Mouse (Mus musculus): ENCODE measurements around the gene Capza1. TPM values are rescaled to one million over a fixed set of nuclear protein-coding genes. Genes with fewer than 3 reads are reported as not detected.
"Not testable (repeated sequence)": the region's sequence is repeated elsewhere in the genome, so short reads cannot be mapped to it uniquely, and the experiment has no call there.

Gene Capza1
- 26.2 and 29.0 TPM in 2 replicates for polyA plus RNA-seq (2012; rRNA removed)

DNA sequence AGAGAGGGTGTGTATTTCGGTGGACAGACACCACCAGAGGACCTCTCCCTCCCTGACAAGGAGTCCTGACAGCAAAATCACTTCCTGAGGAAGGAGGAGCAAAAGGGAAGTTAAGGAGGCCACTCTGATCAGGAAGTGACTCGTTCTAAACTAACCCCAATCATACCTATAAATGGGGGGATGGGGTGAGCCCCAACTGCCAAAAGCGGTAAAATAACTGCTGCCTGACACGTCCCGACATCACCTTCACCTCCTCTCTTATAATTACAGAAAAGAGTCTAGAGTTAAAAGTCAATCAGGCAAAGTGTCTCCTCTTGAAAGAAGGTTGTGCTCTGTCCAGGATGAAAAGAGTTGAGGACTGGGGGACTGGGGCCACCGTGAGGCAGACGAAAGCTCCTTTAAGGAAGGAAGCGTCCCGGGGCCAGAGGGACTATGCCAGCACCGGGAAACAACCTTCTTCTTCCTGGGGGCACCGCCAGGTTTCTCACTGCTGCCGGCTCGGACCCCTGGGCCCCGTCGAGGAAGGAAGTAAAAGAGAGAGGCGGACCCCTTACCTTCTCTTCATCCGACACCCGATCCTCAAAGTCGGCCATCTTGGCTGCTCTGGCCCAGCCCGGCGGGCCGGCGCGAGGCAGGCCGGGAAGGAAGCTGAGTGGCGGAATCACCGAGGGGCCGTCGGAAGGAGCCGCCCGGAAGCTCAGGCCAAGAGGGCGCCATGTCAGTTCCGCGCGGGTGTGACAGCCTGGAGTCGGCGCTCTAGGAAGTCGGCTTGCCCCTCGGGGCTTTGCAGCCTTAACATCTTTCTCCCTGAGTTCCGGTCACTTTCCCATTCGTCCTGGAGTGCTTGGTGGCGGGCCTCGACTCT lies at the start of gene Capza1, which contains the start of gene St7l:
Gene Capza1 (minus strand): TSS at position 720 of the 865 bp plus-strand sequence.
Gene St7l (plus strand): TSS at position 220 of the 865 bp plus-strand sequence.
- no peak for DNase-seq (ENCODE audit: low read depth)

DNA sequence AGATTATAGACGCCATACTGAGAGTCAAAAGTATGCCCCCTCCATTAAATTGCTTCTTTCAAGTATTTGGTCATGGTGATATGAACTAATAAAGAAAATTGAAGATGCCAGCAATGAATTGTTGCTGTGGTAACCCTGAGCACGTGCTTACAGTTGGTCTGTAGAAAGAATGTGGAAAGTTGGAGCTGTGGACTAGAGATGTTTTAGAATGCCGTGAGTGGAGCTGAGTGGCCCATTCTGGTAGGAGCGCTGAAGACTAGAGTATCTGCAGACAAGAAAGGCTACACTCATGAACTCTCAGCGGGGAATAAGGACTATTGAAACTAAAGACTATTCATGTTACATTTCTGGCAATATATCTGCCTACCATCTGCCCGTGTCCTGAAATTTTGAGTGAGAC lies 44.9 kb upstream of the Capza1 start:
- no peak for DNase-seq (ENCODE audit: low read depth)

DNA sequence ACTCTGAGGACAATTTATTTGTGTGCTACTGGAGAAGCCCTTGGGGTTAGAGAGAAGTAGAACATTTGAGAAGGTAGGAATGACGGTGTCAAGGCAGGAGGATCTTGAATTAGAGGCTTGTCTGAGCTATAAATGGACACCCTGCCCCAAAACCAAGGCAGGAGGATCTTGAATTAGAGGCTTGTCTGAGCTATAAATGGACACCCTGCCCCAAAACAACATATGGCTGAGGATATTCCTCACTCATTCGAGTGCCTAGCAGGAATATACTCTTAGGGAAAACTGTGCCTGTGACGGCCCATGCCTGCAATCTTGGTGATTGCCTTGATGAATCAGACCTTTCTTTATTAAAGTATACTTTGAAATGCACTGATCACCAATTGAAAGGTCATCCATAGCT lies 41.7 kb upstream of the Capza1 start:
- DNase-seq (ENCODE audit: low read depth) = no peak

DNA sequence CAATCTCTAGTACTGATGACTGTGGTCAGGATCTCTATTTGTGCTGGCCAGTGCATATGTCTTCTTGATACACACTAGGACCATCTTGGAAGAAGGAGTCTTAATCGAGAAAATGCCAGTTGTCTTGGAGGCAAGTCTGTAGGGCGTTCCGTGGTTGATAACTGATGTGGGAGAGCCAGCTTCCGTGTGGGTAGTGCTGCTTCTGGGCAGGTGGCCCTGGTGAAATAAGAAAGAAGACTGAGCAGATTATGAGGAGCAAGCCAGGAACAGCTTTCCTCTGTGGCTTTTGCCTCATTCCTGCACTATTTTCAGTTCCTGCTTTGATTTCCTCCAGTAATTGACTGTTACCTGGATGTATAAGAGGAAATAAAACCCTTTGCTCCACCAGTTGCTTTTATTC lies 41.1 kb upstream of the Capza1 start:
- DNase-seq (ENCODE audit: low read depth) = no peak

DNA sequence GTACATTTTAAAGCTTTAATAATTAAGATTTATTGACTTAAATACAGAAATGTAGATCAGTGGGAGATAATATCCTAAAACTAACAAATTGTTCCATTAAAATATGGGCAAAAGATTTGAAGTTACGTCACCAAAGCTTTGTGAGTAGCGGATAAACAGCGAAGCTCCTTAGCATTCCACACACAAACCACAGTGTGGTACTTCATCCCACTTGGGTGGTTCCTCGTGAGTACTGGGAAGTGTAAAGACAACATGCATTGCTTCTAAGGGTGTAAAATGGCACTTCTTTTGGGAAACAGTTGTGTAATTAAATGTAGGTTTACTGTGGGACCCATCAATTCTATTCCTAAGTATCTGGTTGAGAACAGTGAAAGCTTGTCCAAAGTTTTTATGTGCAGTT lies 36.8 kb upstream of the Capza1 start:
- DNase-seq (ENCODE audit: low read depth) = no peak

DNA sequence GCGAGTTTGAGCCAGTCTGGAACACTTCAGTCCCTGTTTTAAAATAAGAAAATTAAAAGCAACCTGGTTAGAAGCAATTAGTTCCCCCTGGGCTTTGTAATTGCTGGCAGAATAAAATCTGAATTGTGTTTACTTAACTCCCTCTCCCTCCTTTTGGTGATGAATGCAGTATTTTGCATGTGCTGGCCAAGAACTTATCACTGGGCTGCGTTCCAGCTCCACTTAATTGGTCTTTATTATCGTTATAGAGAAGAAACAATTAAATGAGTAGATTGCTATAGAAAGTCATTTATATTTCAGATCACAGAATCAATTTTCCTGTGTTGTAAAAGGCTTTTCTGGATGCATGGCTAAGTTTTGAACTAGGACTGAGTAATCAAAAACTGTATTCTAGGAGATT lies 31.8 kb upstream of the Capza1 start:
- DNase-seq (ENCODE audit: low read depth) = no peak

DNA sequence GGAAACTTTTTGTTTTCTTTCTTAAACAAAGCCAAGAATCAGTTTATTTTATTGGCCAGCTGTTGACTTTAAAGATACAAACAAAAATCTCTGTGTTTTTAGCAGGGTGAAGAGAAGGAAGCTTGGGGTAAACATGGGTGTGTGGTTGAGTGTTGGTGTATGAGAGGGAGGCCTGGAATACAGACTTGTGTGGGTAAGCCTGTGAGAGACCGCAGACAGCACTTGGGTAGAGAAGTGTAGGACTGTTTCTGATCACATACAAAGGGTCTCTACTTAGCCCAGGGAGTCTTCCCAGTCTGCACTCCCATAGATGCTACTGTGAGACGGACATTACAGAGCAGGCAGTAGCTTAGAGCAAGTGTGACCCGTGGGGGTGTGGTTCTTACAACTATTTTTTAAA lies 24.3 kb upstream of the Capza1 start:
- DNase-seq (ENCODE audit: low read depth) = no peak

DNA sequence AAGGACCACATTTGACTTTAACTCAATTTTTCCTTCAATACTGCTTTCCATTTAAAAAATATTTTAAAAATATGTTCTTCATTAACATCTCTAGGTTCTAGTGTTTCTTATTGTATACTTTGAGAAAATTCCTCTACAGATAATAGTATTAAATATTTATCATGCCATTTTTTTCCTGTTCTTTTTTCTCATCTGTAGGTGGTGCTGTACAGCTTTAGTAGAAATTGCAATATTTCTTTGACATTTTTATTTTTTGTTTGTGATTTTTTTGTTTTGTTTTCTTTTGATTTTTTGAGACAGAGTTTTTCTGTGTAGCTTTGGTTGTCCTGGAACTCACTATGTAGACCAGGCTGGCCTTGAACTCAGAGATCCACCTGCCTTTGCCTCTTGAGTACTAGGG lies 5.3 kb upstream of the Capza1 start:
- DNase-seq (ENCODE audit: low read depth) = no peak

DNA sequence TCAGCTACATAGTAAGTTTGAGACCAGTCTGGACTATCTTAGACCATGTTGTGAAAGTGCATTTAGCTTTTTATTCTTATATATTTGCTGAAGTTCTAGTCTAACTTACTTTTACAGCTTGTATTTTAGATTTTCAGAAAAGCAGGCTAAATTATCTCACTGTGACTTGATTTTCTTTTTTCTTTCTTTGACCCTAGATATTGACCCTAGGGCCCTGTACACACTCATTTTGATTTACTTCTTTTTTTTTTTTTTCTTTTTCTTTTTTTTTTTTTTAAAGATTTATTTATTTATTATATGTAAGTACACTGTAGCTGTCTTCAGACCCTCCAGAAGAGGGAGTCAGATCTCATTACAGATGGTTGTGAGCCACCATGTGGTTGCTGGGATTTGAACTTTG lies 2.4 kb upstream of the Capza1 start:
- not testable (repeated sequence) for DNase-seq (ENCODE audit: low read depth)

DNA sequence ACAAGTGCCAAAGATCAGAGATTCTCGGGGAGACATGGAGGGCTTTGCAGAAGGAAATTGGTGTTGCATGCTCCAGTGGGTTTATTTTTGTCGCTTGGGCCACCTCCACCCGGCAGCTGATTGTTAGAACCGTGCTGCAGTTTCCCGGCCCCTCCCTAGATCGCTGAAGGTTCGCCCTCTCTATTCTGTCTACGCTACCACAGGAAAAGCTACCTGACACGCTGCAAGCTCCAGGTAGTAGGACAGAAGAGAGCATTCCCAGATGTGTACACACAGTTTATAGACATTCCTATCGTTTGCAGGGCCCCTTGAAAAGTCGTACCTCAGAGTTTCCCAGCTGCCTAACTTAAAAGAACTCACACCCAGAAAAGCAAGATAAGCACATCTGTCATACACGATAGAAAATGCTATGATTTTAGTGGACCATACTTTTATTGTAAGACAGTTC lies 1.1 kb upstream of the Capza1 start:
- DNase-seq (ENCODE audit: low read depth) = no peak

DNA sequence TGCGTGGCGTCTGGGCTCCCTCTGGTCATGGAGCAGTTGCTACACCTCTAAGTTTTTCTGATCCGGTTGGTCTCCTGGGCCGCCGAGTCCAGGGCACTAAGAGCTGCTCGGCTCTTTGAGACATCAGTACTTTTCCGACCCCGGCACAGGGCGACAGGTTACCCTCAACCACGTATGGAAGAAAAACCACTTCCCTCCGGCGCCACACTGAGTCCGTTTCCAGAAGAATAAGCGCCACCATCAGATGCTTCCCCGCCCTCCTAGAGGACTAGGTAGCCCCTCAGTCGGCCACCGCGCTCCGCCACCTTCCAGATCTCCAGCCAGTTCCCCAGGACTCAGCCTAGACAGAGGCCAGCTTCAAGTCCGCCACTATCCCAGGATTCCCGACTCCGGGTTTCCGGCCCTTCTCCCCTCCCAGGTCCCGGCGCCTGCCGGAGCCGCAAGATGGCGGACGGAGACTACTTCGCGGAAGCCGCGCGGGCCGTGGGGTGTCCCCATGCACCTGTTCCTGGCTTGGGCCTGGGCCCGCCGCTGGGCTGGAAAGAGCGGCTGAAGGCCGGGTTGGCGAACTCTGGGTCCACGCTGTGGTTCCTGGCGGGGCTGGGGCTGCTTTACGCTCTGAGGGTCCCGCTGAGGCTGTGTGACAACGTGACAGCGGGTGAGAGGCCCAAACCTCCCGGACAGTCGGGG lies 491 bp upstream of the Capza1 start:
- DNase-seq (ENCODE audit: low read depth) = no peak

DNA sequence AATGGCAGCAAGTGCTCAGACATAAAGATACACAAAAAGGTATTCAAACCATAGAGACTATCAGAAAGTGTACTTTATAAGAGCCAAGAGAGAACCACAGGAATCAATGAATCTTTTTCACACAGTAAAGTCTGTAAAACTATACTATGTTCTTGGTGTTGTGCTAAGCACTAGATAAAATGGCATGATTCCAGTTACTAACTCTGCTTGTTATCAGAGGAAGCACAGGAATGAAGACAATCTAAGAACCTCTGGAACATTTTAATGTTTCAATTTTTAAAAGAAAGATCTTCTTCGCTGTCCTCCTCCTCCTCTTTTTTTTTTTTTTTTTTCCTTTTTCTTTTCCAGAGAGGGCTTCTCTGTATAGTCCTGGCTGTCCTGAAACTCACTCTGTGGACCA lies 5.7 kb downstream of the Capza1 start:
- DNase-seq (ENCODE audit: low read depth) = no peak

DNA sequence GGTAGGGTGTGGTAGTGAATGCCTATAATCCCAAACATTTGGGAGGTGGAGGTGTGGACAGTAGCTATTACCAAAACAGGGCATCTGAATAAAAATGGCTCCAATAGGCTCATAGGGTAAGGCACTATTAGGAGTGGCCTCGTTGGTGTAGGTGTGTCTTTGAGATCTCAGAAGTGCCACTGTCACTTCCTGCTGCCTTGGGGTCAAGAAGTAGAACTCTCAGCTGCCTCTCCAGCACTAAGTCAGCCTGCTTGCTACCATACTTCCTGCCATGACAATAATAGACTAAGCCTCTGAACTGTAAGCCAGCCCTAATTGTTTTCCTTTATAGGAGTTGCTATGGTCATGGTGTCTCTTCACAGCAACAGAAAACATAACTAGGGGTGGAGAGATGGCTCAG lies 8.2 kb downstream of the Capza1 start:
- no peak for DNase-seq (ENCODE audit: low read depth)

DNA sequence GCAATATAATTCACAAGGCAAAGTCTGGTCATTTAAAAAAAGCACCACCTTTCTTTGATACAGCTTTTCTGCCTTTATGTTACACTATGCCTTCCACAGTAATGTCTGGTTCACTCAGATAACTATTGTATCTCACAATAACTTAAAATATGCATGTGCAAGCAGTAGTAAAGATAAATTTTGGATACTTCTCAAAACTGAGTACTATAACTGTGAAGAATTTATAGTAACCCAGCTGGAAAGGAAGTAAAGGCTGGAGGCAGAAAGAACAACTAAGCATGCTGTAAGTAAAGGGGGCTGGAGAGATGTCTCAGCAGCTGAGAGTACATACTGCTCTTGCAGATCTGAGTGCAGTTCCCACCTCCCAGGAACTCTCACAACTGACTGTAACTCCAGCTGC lies 9.4 kb downstream of the Capza1 start:
- DNase-seq (ENCODE audit: low read depth) = no peak

DNA sequence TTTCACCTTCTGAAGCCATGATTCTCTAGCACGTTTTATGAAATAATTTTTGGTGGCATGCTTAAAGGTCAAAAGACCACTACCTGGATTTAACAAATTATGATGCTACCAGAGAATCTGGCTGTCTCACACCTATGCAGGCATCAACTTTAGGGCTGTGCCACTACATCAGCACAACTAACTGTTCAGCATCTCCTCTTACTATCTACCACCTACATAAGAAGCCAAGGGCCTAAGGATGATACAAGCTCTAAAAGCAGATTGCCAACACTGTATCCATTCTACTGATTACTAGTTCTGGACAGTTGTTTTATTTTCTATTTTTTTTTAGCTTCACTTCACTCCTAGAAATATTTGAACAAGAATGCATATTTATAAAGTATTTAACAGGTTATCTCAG lies 9.8 kb downstream of the Capza1 start:
- DNase-seq (ENCODE audit: low read depth) = no peak

DNA sequence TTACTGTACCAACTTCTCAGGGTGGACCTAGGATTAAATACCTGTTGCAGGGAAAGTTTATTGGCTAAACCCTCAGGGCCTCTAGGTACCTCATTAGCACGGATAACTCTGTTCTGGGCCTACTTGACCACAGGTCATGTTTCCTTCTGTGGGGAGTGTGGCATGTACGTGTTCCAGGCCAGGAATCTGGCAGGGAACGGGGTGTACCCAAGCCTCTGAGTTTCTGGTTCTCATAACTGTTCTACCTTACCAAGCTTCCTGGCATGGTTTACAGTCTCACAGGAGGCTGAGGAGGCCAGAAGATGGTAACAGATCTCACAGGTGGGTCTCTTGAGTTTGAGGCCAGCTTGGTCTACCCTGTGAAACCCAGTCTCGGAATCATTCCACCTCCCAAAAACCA lies 17.7 kb downstream of the Capza1 start:
- DNase-seq (ENCODE audit: low read depth) = no peak

DNA sequence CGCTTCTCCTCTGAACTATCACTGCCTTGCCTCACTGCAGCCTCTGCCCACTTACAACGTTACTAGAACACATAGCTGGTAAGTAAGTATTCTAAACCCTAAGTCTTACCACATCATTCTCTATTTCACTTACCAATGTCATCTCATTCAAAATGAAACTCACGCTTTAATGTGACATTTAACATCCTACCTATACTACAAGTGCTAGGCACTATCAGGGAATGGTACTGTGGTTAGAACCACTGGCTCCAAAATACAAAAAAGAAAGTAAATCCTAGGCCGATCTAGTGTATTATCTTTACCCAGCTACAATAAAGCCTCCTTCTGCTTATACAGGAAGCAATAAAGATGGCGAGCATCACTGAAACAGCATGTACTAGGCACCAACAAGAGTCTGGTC lies 23.3 kb downstream of the Capza1 start:
- DNase-seq (ENCODE audit: low read depth) = no peak

DNA sequence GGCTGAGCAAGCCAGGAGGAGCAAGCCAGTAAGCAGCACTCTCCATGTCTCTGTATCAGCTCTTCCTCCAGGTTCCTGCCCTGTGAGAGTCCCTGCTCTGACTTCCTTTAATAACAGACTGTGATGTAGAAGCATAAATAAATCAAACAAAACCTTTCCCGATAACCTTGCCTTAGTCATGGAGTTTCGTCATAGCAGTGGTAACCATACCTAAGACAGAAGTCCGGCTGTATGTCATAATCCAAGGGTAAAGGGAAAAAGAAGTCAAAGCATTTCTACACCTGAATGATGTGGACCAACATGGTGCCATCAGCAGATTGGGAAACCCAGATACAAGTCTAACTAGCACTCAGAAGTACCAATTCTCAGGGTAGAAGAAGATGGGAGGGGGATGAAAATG lies 28.5 kb downstream of the Capza1 start:
- no peak for DNase-seq (ENCODE audit: low read depth)

DNA sequence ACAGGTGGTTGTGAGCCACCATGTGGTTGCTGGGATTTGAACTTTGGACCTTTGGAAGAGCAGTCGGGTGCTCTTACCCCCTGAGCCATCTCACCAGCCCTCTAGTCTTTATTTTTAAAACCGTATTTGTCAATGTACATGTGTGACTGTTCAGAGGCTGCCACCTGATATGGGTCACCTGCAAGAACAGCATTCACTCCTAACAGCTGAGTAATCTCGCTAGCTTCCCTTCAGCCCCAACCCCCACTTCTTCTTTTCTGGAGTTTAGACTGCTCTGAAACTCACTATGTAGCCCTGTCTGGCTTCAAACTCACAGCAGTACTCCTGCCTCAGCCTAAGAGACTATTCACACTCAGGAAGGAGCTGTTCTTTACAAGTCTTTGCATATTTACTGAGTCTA lies 41.9 kb downstream of the Capza1 start:
- no peak for DNase-seq (ENCODE audit: low read depth)

DNA sequence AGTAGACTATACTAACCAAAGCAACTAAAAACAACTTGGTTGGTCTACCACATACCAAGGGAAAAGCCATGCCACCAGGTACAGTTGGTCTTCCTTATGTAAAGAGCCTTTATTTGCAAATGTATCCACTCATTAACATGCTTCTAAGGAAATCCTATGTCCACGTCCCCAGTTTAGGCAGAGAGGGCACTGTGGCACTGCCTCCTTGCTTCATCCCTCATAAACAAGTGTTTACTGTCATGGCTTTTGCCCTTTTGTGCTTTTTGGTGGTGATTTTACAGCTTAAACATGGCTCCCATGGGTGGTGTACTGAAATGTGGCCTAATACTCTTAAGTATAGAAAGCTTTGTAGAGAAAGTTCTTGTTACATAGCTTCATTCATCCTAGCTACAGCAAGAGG lies 43.9 kb downstream of the Capza1 start:
- DNase-seq (ENCODE audit: low read depth) = no peak

DNA sequence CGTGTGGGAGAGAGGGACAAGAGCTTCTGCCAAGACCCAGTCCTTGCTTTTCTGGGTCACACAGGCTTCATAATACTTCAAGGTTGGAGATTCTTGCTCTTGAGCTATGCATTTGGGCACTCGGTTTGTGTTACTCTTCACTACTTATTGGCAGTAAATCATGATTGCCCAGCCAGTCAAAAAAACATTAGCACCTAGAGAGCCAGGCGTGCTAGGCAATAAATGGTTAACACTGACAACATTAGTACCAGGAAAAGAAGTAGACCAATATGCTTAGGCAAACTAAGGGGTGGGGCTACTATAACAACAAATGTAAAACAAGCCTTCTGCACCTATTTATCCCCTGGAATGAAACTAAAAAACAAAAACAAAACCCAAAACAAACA lies 45.6 kb downstream of the Capza1 start:
- DNase-seq (ENCODE audit: low read depth) = no peak

DNA sequence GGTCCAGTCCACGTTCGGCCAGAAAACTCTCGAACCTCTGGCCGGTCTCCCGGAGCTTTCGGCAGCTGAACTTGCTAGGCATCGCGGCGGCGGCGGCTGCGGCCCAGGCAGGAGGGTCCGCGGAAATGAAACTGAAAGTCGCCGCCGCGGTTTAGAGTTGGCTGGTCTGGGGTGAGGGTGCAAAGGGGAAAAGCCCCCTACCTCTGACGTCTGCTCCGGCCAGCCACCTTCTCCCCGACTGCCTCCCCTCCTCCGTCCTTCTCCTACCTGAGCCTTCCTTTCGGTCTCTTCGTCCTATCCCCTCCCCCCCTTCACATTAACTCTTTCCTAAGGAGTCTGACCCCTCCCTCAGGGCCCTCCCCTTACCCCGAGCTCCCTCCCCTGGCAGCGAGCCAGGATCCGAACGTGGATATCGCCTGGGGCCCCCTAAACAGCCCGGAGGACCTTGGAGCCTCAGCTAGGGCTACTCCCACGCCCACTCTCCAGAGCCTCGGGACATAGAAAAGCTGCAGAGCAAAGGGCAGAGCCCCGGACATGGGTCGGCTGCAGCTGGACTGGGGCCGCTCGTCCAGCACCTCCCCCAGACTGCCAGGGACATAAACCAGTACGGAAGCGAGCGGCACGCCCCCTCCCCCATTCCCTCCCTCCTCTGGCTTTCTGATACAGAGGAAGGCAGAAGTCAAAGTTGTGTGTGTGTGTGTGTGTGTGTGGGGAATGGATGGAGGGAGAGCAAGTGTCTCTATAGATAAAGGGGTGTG lies 46.1 kb downstream of the Capza1 start, which contains the start of gene Mov10:
Gene Mov10 (minus strand): TSS at position 573 of the 758 bp plus-strand sequence.
- DNase-seq (ENCODE audit: low read depth) = no peak
